Mouse (Mus musculus): ENCODE measurements around the gene Mapk6. TPM values are rescaled to one million over a fixed set of nuclear protein-coding genes. Genes with fewer than 3 reads are reported as not detected.

The Mapk6 gene
- polyA plus RNA-seq, 1 experiment from 2014 or later = 87.1 TPM

GRCm38 (mm10) chr9:75322099-75322885, 87.5 kb downstream of the Mapk6 start:
- H3K4me3 ChIP-seq = no peak overlapping the region
- DNase-seq (ENCODE audit: low spot score) = no peak
- peaks cover 27% of the 10 kb centered on the region for H3K4me1 ChIP-seq
- no peaks in the 10 kb centered on the region for H3K27me3 ChIP-seq (ENCODE audit: insufficient read depth, poor library complexity, severe bottlenecking)
- WGBS = 69% methylated on average over 13 of the region's 13 CpGs
- peaks cover 18% of the 10 kb centered on the region; the same call in 1 of the 2 replicates for H3K36me3 ChIP-seq
- H3K9me3 ChIP-seq = no peaks in the 10 kb centered on the region
- H3K27ac ChIP-seq = no peak overlapping the region

- Histone ChIP-seq H3K4me3 (no peak overlapping the region), H3K9me3 (no peaks in the 10 kb centered on the region), H3K4me1 (peaks cover 39% of the 10 kb centered on the region), H3K27me3 (ENCODE audit: insufficient read depth, poor library complexity, severe bottlenecking) (no peaks in the 10 kb centered on the region), H3K36me3 (0 out of 2 replicates have a peak, but pooled peaks cover 5% of the 10 kb centered on the region), H3K27ac (peak overlapping the region; percentile 53; the same call in 1 of the 2 replicates)
- no peak for DNase-seq (ENCODE audit: low spot score)
- 64% methylated on average over 3 of the region's 3 CpGs for WGBS
Observed at GRCm38 (mm10) chr9:75319365-75319764, 90.4 kb downstream of the Mapk6 start.

Other genes with a start within 250 kb of the Mapk6 start
- gene Myo5c, start 178.0 kb downstream of the Mapk6 start, polyA plus RNA-seq (2016; fragmentation: Nextera tagmentation; extraction: Ambion mirVana) = 0.51 and 1.4 TPM in 2 replicates
- gene Gnb5, start 103.7 kb downstream of the Mapk6 start, polyA plus RNA-seq (2016; fragmentation: Nextera tagmentation; extraction: Ambion mirVana) = 40.4 and 58.1 TPM in 2 replicates
- not detected in 2 replicates for gene Bcl2l10, start 62.2 kb downstream of the Mapk6 start, polyA plus RNA-seq (2016; fragmentation: Nextera tagmentation; extraction: Ambion mirVana)
- gene Leo1, start 31.5 kb upstream of the Mapk6 start, polyA plus RNA-seq (2016; fragmentation: Nextera tagmentation; extraction: Ambion mirVana) = 36.3 and 49.1 TPM in 2 replicates
- 73.4 and 90.5 TPM in 2 replicates for gene Tmod3, start 149.7 kb upstream of the Mapk6 start, polyA plus RNA-seq (2016; fragmentation: Nextera tagmentation; extraction: Ambion mirVana)
- 6.0 and 8.9 TPM in 2 replicates for gene Tmod2, start 201.3 kb upstream of the Mapk6 start, polyA plus RNA-seq (2016; fragmentation: Nextera tagmentation; extraction: Ambion mirVana)
- 14.3 and 14.9 TPM in 2 replicates for gene Lysmd2, start 215.7 kb upstream of the Mapk6 start, polyA plus RNA-seq (2016; fragmentation: Nextera tagmentation; extraction: Ambion mirVana)